Mouse (Mus musculus): ENCODE measurements around the gene Ankrd31. TPM values are rescaled to one million over a fixed set of nuclear protein-coding genes. Genes with fewer than 3 reads are reported as not detected.

Ankrd31 gene
- total RNA-seq, 1 experiment, result 1.4 TPM

DNA sequence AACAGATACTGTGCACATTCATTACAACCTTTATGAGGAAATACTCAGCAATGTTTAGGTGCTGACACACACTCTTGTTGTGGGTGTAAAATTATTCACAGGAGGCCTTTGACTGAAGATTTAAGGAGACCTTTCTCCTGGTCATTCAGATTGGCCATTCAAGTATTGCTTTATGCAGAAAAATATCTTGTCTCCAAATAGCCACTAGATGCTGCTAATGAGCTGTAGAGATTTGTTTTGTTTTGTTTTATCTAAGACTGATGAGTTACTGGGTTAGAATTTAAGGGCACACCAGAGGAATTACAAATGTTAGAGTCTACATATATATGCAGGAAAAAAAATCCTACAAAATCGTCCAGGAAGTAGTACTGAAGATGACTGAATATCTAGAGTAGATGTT is 12.9 kb upstream of the Ankrd31 start:
- Histone ChIP-seq H3K4me3 (ENCODE audit: insufficient read depth in 1 of 2, low read depth in 1 of 2, low read length in 2 of 2, poor library complexity in 1 of 2, severe bottlenecking in 1 of 2) (no peak overlapping the region), H3K27ac (ENCODE audit: insufficient read depth, low read depth, low read length, poor library complexity, severe bottlenecking) (no peak overlapping the region), H3K36me3 (ENCODE audit: control insufficient read depth, insufficient read depth, low read length, poor library complexity, severe bottlenecking) (no peaks in the 10 kb centered on the region), H3K4me1 (ENCODE audit: control insufficient read depth in 2 of 2, insufficient read depth in 2 of 2, low read length in 2 of 2, poor library complexity in 1 of 2) (no peaks in the 10 kb centered on the region), H3K9me3 (ENCODE audit: control insufficient read depth, insufficient read depth, low read depth, low read length) (no peaks in the 10 kb centered on the region), H3K9ac (ENCODE audit: insufficient read depth, low read depth, low read length, poor library complexity, severe bottlenecking) (no peak overlapping the region)
- in situ Hi-C loops (cut with MboI; ENCODE audit: low sequenced_read_pairs in 2 of 2, unreplicated experiment in 2 of 2), result no loop called here
- DNase-seq (ENCODE audit: low read depth, low spot score), result no peak
- TF ChIP-seq ZC3H11A (IDR thresholded peaks at IDR 0.05; ENCODE audit: borderline replicate concordance, low read depth, low read length) (no peak), HCFC1 (IDR thresholded peaks at IDR 0.05; ENCODE audit: borderline replicate concordance, insufficient read depth, low read length) (no peak), ZNF384 (IDR thresholded peaks at IDR 0.05; ENCODE audit: low read depth, low read length) (no peak), MAFK (IDR thresholded peaks at IDR 0.05; ENCODE audit: insufficient read depth, low read depth, low read length) (no peak), CHD2 (IDR thresholded peaks at IDR 0.05; ENCODE audit: low read depth, low read length) (no peak)

DNA sequence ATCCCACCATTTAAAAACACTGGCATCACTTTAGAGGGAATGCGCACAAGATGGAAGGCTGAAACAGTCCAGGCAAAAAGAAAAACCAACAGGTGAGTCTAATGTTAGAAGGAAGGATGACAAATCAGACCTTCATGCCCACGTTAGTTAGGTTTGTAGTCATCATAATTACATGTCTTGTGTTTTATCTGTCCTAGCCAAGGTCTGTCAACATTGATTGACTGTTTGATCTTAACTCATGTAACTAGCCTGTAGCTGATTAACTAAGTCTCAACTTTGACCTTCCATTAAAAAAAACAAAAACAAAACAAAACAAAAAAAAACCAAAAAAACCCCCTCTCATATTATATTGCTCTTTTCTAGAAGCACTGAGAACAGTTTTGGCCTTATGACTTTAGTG is 7.9 kb upstream of the Ankrd31 start:
- Histone ChIP-seq H3K27ac (ENCODE audit: insufficient read depth, low read depth, low read length, poor library complexity, severe bottlenecking) (no peak overlapping the region), H3K9me3 (ENCODE audit: control insufficient read depth, insufficient read depth, low read depth, low read length) (no peaks in the 10 kb centered on the region), H3K4me3 (ENCODE audit: insufficient read depth in 1 of 2, low read depth in 1 of 2, low read length in 2 of 2, poor library complexity in 1 of 2, severe bottlenecking in 1 of 2) (no peak overlapping the region), H3K36me3 (ENCODE audit: control insufficient read depth, insufficient read depth, low read length, poor library complexity, severe bottlenecking) (no peaks in the 10 kb centered on the region), H3K4me1 (ENCODE audit: control insufficient read depth in 2 of 2, insufficient read depth in 2 of 2, low read length in 2 of 2, poor library complexity in 1 of 2) (no peaks in the 10 kb centered on the region), H3K9ac (ENCODE audit: insufficient read depth, low read depth, low read length, poor library complexity, severe bottlenecking) (no peak overlapping the region)
- in situ Hi-C loops (cut with MboI; ENCODE audit: low sequenced_read_pairs in 2 of 2, unreplicated experiment in 2 of 2), result no loop called here
- DNase-seq (ENCODE audit: low read depth, low spot score), result no peak
- TF ChIP-seq CHD2 (IDR thresholded peaks at IDR 0.05; ENCODE audit: low read depth, low read length) (no peak), ZNF384 (IDR thresholded peaks at IDR 0.05; ENCODE audit: low read depth, low read length) (no peak)

DNA sequence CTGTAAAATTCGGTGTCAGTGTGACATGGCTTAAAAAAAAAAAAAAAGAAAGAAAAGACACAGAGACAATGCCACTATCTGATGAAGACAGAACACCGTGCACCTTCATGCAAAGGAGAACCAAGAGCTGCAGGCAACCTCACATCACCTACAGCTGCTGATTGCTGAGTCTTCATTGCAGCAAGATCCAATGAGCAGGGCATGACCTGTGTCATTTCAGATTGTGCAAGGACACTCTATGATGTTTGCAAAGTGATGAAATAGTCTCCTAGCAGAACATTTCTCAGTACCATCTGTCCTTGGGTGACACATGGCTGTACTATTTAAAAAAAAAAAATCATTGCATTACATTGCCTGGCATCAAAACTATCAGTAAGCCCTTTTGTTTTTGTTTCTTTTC is 5.2 kb upstream of the Ankrd31 start:
- in situ Hi-C loops (cut with MboI; ENCODE audit: low sequenced_read_pairs in 2 of 2, unreplicated experiment in 2 of 2), result no loop called here
- TF ChIP-seq ZC3H11A (IDR thresholded peaks at IDR 0.05; ENCODE audit: borderline replicate concordance, low read depth, low read length), result no peak
- no peak for TF ChIP-seq CHD2 (IDR thresholded peaks at IDR 0.05; ENCODE audit: low read depth, low read length)
- TF ChIP-seq ZNF384 (IDR thresholded peaks at IDR 0.05; ENCODE audit: low read depth, low read length), result no peak
- TF ChIP-seq HCFC1 (IDR thresholded peaks at IDR 0.05; ENCODE audit: borderline replicate concordance, insufficient read depth, low read length), result no peak
- TF ChIP-seq MAFK (IDR thresholded peaks at IDR 0.05; ENCODE audit: insufficient read depth, low read depth, low read length), result no peak
- H3K9ac ChIP-seq (ENCODE audit: insufficient read depth, low read depth, low read length, poor library complexity, severe bottlenecking), result no peak overlapping the region

DNA sequence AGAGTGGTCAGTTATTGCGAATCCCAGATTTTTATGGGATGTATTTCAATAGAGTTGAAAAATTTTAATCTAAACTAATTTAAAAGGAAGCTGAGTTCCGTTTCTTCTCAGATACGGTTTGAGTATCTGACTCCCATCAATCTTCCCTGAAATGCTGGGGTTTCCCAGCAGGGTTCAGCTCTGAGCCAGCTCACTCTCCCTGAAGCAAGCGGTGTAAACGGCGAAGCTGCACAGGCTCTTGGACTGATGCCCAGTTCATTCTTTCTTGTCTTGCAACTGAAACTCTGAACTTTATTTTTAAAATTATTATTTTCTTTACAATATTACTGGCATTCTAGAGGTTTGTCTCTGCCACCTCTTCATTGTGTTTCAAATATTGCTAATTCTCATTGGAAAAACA is 2.0 kb upstream of the Ankrd31 start:
- no peak overlapping the region for H3K9ac ChIP-seq (ENCODE audit: insufficient read depth, low read depth, low read length, poor library complexity, severe bottlenecking)
- no peaks in the 10 kb centered on the region for H3K4me1 ChIP-seq (ENCODE audit: control insufficient read depth in 2 of 2, insufficient read depth in 2 of 2, low read length in 2 of 2, poor library complexity in 1 of 2)
- no peaks in the 10 kb centered on the region for H3K36me3 ChIP-seq (ENCODE audit: control insufficient read depth, insufficient read depth, low read length, poor library complexity, severe bottlenecking)
- in situ Hi-C loops (cut with MboI; ENCODE audit: low sequenced_read_pairs in 2 of 2, unreplicated experiment in 2 of 2), result no loop called here
- no peak overlapping the region for H3K4me3 ChIP-seq (ENCODE audit: insufficient read depth in 1 of 2, low read depth in 1 of 2, low read length in 2 of 2, poor library complexity in 1 of 2, severe bottlenecking in 1 of 2)
- DNase-seq (ENCODE audit: low read depth, low spot score), result no peak
- H3K9me3 ChIP-seq (ENCODE audit: control insufficient read depth, insufficient read depth, low read depth, low read length), result no peaks in the 10 kb centered on the region
- TF ChIP-seq CHD2 (IDR thresholded peaks at IDR 0.05; ENCODE audit: low read depth, low read length) (no peak), ZNF384 (IDR thresholded peaks at IDR 0.05; ENCODE audit: low read depth, low read length) (no peak), ZC3H11A (IDR thresholded peaks at IDR 0.05; ENCODE audit: borderline replicate concordance, low read depth, low read length) (no peak), HCFC1 (IDR thresholded peaks at IDR 0.05; ENCODE audit: borderline replicate concordance, insufficient read depth, low read length) (no peak), MAFK (IDR thresholded peaks at IDR 0.05; ENCODE audit: insufficient read depth, low read depth, low read length) (no peak)
- no peak overlapping the region for H3K27ac ChIP-seq (ENCODE audit: insufficient read depth, low read depth, low read length, poor library complexity, severe bottlenecking)

More for the DNA sequence above, 5.2 kb upstream of the Ankrd31 start:
- Histone ChIP-seq H3K4me1 (ENCODE audit: control insufficient read depth in 2 of 2, insufficient read depth in 2 of 2, low read length in 2 of 2, poor library complexity in 1 of 2) (no peaks in the 10 kb centered on the region), H3K27ac (ENCODE audit: insufficient read depth, low read depth, low read length, poor library complexity, severe bottlenecking) (no peak overlapping the region), H3K9me3 (ENCODE audit: control insufficient read depth, insufficient read depth, low read depth, low read length) (no peaks in the 10 kb centered on the region), H3K4me3 (ENCODE audit: insufficient read depth in 1 of 2, low read depth in 1 of 2, low read length in 2 of 2, poor library complexity in 1 of 2, severe bottlenecking in 1 of 2) (no peak overlapping the region), H3K36me3 (ENCODE audit: control insufficient read depth, insufficient read depth, low read length, poor library complexity, severe bottlenecking) (no peaks in the 10 kb centered on the region)
- DNase-seq (ENCODE audit: low read depth, low spot score), result no peak

DNA sequence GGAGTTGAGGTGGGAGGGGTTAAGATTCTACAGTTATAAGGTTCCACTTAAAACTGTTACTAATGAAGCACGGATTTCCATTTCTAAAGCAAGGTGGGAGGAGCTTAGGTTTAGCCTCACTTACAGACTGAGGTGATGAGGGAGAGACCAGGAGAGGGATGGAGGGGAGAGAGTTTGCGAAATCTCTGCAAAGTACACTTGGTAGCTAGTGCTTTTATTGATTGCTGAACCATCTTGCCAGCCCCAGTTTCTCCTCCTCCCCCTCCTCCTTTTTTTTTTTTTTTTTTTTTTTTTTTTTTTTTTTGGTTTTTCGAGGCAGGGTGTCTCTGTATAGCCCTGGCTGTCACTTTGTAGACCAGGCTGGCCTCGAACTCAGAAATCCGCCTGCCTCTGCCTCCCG is 1.8 kb downstream of the Ankrd31 start:
- H3K36me3 ChIP-seq (ENCODE audit: control insufficient read depth, insufficient read depth, low read length, poor library complexity, severe bottlenecking), result no peaks in the 10 kb centered on the region
- DNase-seq (ENCODE audit: low read depth, low spot score), result no peak
- no peak overlapping the region for H3K27ac ChIP-seq (ENCODE audit: insufficient read depth, low read depth, low read length, poor library complexity, severe bottlenecking)
- TF ChIP-seq ZC3H11A (IDR thresholded peaks at IDR 0.05; ENCODE audit: borderline replicate concordance, low read depth, low read length), result no peak
- TF ChIP-seq MAFK (IDR thresholded peaks at IDR 0.05; ENCODE audit: insufficient read depth, low read depth, low read length), result no peak
- TF ChIP-seq CHD2 (IDR thresholded peaks at IDR 0.05; ENCODE audit: low read depth, low read length), result no peak
- TF ChIP-seq ZNF384 (IDR thresholded peaks at IDR 0.05; ENCODE audit: low read depth, low read length), result peak; percentile 63
- TF ChIP-seq HCFC1 (IDR thresholded peaks at IDR 0.05; ENCODE audit: borderline replicate concordance, insufficient read depth, low read length), result no peak
- no peak overlapping the region for H3K9ac ChIP-seq (ENCODE audit: insufficient read depth, low read depth, low read length, poor library complexity, severe bottlenecking)
- in situ Hi-C loops (cut with MboI; ENCODE audit: low sequenced_read_pairs in 2 of 2, unreplicated experiment in 2 of 2), result no loop called here
- H3K4me1 ChIP-seq (ENCODE audit: control insufficient read depth in 2 of 2, insufficient read depth in 2 of 2, low read length in 2 of 2, poor library complexity in 1 of 2), result no peaks in the 10 kb centered on the region
- no peak overlapping the region for H3K4me3 ChIP-seq (ENCODE audit: insufficient read depth in 1 of 2, low read depth in 1 of 2, low read length in 2 of 2, poor library complexity in 1 of 2, severe bottlenecking in 1 of 2)
- H3K9me3 ChIP-seq (ENCODE audit: control insufficient read depth, insufficient read depth, low read depth, low read length), result no peaks in the 10 kb centered on the region

All from ES-E14 (cell line).